Mouse (Mus musculus): ENCODE data around the gene Cytl1. TPM values are rescaled to one million over a fixed set of nuclear protein-coding genes. Genes with fewer than 3 reads are reported as not detected.

Cytl1 gene
- polyA plus RNA-seq, 1 experiment from 2014 or later, result 0.16 TPM

DNA sequence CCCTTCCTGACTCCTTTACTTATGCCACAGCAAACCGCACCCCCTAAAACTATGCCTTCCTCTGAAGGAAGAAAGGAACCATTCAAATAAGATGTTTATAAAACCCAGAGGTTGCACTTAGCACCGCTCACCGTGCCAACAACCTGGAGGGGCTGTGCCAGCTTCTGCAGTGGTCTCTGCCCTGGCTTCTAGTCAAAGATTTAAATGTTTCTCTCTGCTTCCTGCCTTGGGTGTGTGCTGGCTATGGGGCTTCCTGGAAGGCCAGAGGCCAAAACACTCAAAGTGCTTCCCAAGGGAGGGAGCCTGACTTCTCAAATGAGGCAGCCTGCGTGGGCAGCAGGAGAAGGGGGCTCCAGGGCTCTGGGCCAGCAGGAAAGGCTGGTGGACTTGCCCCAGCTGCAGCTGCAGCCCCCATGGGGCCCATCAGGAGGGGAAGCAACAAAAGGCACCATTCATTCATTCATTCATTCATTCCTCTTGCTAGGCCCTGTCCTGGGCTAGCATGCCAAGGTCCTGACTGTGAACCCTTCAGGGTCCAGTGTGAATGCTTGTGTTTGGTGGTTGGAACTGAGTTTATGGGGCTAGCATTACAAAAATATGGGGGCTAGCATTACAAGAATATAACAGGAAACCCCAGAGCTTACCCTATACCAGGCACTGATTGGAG is 10.0 kb upstream of the Cytl1 start:
- H3K27ac ChIP-seq, result no peak overlapping the region
- no peak overlapping the region for H3K9ac ChIP-seq (replicated peaks)
- no peaks in the 10 kb centered on the region for H3K9me3 ChIP-seq
- H3K36me3 ChIP-seq, result no peaks in the 10 kb centered on the region
- H3K27me3 ChIP-seq, result no peaks in the 10 kb centered on the region
- no peaks in the 10 kb centered on the region for H3K4me1 ChIP-seq (replicated peaks)
- ATAC-seq, result no peak
- no peak overlapping the region for H3K4me3 ChIP-seq (replicated peaks)
- H3K4me2 ChIP-seq (replicated peaks), result no peak overlapping the region
- WGBS, result 81% methylated on average over 4 of the region's 4 CpGs

GRCm38 (mm10) chr5:37730781-37731180 is 4.5 kb upstream of the Cytl1 start:
- ATAC-seq, result no peak
- H3K4me3 ChIP-seq (replicated peaks), result no peak overlapping the region
- no peak overlapping the region for H3K4me2 ChIP-seq (replicated peaks)
- 0 out of 2 replicates have a peak, but pooled peaks cover 3% of the 10 kb centered on the region for H3K4me1 ChIP-seq (replicated peaks)
- H3K9me3 ChIP-seq, result 0 out of 2 replicates have a peak, but pooled peaks cover 4% of the 10 kb centered on the region
- H3K27me3 ChIP-seq, result 0 out of 2 replicates have a peak, but pooled peaks cover 2% of the 10 kb centered on the region
- 91% methylated on average over 2 of the region's 2 CpGs for WGBS
- no peaks in the 10 kb centered on the region for H3K36me3 ChIP-seq
- H3K9ac ChIP-seq (replicated peaks), result no peak overlapping the region
- H3K27ac ChIP-seq, result no peak overlapping the region

- H3K4me3 ChIP-seq (replicated peaks), result no peak overlapping the region
- WGBS, result 58% methylated on average over 7 of the region's 7 CpGs
- ATAC-seq, result no peak
Observed at GRCm38 (mm10) chr5:37736213-37736612, 894 bp downstream of the Cytl1 start.

GRCm38 (mm10) chr5:37743889-37744707 is 8.8 kb downstream of the Cytl1 start:
- ATAC-seq, result no peak
- H3K9me3 ChIP-seq, result no peaks in the 10 kb centered on the region; the same call in 1 of the 2 replicates
- 81% methylated on average over 13 of the region's 13 CpGs for WGBS

More at GRCm38 (mm10) chr5:37736213-37736612, 894 bp downstream of the Cytl1 start:
- Histone ChIP-seq H3K9me3 (0 out of 2 replicates have a peak, but pooled peaks cover 4% of the 10 kb centered on the region), H3K4me1 (replicated peaks) (0 out of 2 replicates have a peak, but pooled peaks cover 3% of the 10 kb centered on the region), H3K27me3 (0 out of 2 replicates have a peak, but pooled peaks cover 2% of the 10 kb centered on the region), H3K36me3 (no peaks in the 10 kb centered on the region), H3K27ac (no peak overlapping the region), H3K9ac (replicated peaks) (no peak overlapping the region), H3K4me2 (replicated peaks) (no peak overlapping the region)

GRCm38 (mm10) chr5:37752027-37752967 is 17.0 kb downstream of the Cytl1 start:
- Histone ChIP-seq H3K9ac (replicated peaks) (no peak overlapping the region), H3K27me3 (no peaks in the 10 kb centered on the region), H3K36me3 (no peaks in the 10 kb centered on the region), H3K27ac (no peak overlapping the region), H3K4me1 (replicated peaks) (no peaks in the 10 kb centered on the region), H3K4me3 (replicated peaks) (no peak overlapping the region), H3K4me2 (replicated peaks) (no peak overlapping the region), H3K9me3 (no peaks in the 10 kb centered on the region)
- 61% methylated on average over 8 of the region's 8 CpGs for WGBS
- ATAC-seq, result peak; percentile 89

More at GRCm38 (mm10) chr5:37743889-37744707, 8.8 kb downstream of the Cytl1 start:
- Histone ChIP-seq H3K27me3 (no peaks in the 10 kb centered on the region), H3K27ac (no peak overlapping the region), H3K9ac (replicated peaks) (no peak overlapping the region), H3K4me2 (replicated peaks) (no peak overlapping the region), H3K4me3 (replicated peaks) (no peak overlapping the region), H3K36me3 (no peaks in the 10 kb centered on the region), H3K4me1 (replicated peaks) (no peaks in the 10 kb centered on the region)

- H3K27me3 ChIP-seq, result no peaks in the 10 kb centered on the region
- no peaks in the 10 kb centered on the region for H3K4me1 ChIP-seq (replicated peaks)
- H3K4me3 ChIP-seq (replicated peaks), result no peak overlapping the region
- H3K9ac ChIP-seq (replicated peaks), result no peak overlapping the region
- 89% methylated on average over 7 of the region's 7 CpGs for WGBS
- H3K36me3 ChIP-seq, result no peaks in the 10 kb centered on the region
- H3K27ac ChIP-seq, result no peak overlapping the region
- no peak for ATAC-seq
- H3K4me2 ChIP-seq (replicated peaks), result no peak overlapping the region
- no peaks in the 10 kb centered on the region for H3K9me3 ChIP-seq
Observed at GRCm38 (mm10) chr5:37753366-37753765, 18.0 kb downstream of the Cytl1 start.

DNA sequence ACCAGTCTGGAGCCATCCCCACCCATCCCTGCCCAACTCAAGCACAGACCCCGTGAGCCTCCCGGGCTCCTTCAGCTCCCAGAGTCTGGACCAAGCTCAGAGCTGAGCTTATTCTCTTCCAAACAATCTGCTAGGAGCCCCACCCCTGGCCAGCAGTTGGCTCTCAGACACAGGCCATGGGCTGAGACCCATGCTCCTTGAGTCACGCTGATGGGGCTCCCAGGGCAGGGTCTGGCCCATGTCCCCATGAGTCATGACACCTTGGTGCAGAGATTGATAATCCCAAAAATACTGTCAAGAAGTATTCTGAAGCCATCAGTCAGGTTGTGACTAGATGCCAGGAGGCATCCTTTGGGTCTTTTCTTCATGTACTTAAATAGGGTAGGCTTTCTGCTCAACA is 26.7 kb downstream of the Cytl1 start:
- 91% methylated on average over 3 of the region's 3 CpGs for WGBS
- no peak overlapping the region for H3K27ac ChIP-seq
- no peak overlapping the region for H3K9ac ChIP-seq (replicated peaks)
- no peaks in the 10 kb centered on the region for H3K36me3 ChIP-seq
- no peak for ATAC-seq
- H3K9me3 ChIP-seq, result 0 out of 2 replicates have a peak, but pooled peaks cover 3% of the 10 kb centered on the region
- H3K4me1 ChIP-seq (replicated peaks), result no peaks in the 10 kb centered on the region
- no peak overlapping the region for H3K4me2 ChIP-seq (replicated peaks)
- 0 out of 2 replicates have a peak, but pooled peaks cover 7% of the 10 kb centered on the region for H3K27me3 ChIP-seq
- no peak overlapping the region for H3K4me3 ChIP-seq (replicated peaks)

DNA sequence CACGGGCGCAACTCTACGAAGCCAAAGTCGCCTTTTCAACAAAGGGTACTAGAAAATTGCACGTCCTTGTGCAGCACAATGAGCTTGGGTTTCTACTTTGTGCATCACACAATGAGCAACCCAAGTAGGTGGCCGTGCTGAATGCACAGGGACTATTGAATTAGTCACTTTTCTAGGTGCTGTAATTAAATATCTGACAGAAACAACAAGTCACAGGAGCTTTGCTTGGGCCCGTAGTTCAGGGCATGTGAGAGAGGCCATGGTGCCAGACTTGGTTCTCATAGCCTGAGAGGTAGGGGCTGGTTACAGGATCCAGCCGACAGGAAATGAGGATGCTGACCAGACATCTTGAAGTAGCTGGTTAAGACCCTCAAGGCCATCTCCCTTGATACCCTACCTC is 30.5 kb downstream of the Cytl1 start:
- Histone ChIP-seq H3K9me3 (0 out of 2 replicates have a peak, but pooled peaks cover 3% of the 10 kb centered on the region), H3K36me3 (no peaks in the 10 kb centered on the region), H3K4me3 (replicated peaks) (no peak overlapping the region), H3K9ac (replicated peaks) (no peak overlapping the region), H3K27me3 (peaks cover 12% of the 10 kb centered on the region; the same call in 1 of the 2 replicates), H3K4me1 (replicated peaks) (peaks cover 12% of the 10 kb centered on the region), H3K27ac (no peak overlapping the region), H3K4me2 (replicated peaks) (no peak overlapping the region)
- no peak for ATAC-seq
- WGBS, result 22% methylated on average over 8 of the region's 8 CpGs

DNA sequence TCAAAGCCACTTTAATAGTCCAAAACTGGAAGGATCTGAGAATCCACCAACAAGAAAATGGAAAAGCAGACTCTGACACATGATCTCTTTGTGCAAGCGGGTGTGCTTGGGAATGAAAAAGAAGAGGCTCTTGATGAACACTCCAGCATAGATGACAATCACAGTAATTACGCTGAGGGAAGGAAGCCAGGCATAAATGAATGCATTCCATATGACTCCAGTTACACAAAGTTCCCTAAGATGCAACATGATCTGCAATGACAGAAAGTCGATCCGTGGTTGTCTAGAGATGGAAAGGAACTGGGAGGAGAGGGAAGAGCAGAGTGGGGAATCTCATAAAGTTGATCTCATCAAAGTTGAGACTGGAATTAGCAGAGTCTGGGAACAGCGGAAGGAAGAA is 31.9 kb downstream of the Cytl1 start:
- H3K9me3 ChIP-seq, result 0 out of 2 replicates have a peak, but pooled peaks cover 3% of the 10 kb centered on the region
- H3K4me3 ChIP-seq (replicated peaks), result no peak overlapping the region
- H3K4me1 ChIP-seq (replicated peaks), result peaks cover 12% of the 10 kb centered on the region
- no peaks in the 10 kb centered on the region for H3K36me3 ChIP-seq
- ATAC-seq, result no peak
- H3K9ac ChIP-seq (replicated peaks), result no peak overlapping the region
- H3K4me2 ChIP-seq (replicated peaks), result no peak overlapping the region
- no peak overlapping the region for H3K27ac ChIP-seq
- WGBS, result 80% methylated on average over 5 of the region's 5 CpGs
- H3K27me3 ChIP-seq, result peaks cover 12% of the 10 kb centered on the region; the same call in 1 of the 2 replicates

- H3K4me1 ChIP-seq (replicated peaks), result peaks cover 12% of the 10 kb centered on the region
- no peak overlapping the region for H3K9ac ChIP-seq (replicated peaks)
- no peaks in the 10 kb centered on the region for H3K9me3 ChIP-seq
- WGBS, result 13% methylated on average over 5 of the region's 5 CpGs
- no peak overlapping the region for H3K4me3 ChIP-seq (replicated peaks)
- no peak overlapping the region for H3K4me2 ChIP-seq (replicated peaks)
- ATAC-seq, result peak; percentile 82
- H3K27me3 ChIP-seq, result peaks cover 12% of the 10 kb centered on the region; the same call in 1 of the 2 replicates
- H3K36me3 ChIP-seq, result no peaks in the 10 kb centered on the region
- H3K27ac ChIP-seq, result 0 out of 2 replicates have a peak overlapping the region, but pooled peaks have one; percentile 44
Observed at GRCm38 (mm10) chr5:37769031-37769430, 33.7 kb downstream of the Cytl1 start.

GRCm38 (mm10) chr5:37770870-37771269 is 35.6 kb downstream of the Cytl1 start:
- 87% methylated on average over 6 of the region's 6 CpGs for WGBS
- H3K4me3 ChIP-seq (replicated peaks), result no peak overlapping the region
- no peaks in the 10 kb centered on the region for H3K9me3 ChIP-seq
- H3K36me3 ChIP-seq, result no peaks in the 10 kb centered on the region
- H3K9ac ChIP-seq (replicated peaks), result no peak overlapping the region
- no peak overlapping the region for H3K27ac ChIP-seq
- H3K4me1 ChIP-seq (replicated peaks), result peaks cover 12% of the 10 kb centered on the region
- peaks cover 15% of the 10 kb centered on the region; the same call in 1 of the 2 replicates for H3K27me3 ChIP-seq
- H3K4me2 ChIP-seq (replicated peaks), result no peak overlapping the region
- no peak for ATAC-seq

All from midbrain, embryonic 13.5 days (tissue).